ENCODE assay signal across 10 mouse cellular contexts in the genomic region with DNA sequence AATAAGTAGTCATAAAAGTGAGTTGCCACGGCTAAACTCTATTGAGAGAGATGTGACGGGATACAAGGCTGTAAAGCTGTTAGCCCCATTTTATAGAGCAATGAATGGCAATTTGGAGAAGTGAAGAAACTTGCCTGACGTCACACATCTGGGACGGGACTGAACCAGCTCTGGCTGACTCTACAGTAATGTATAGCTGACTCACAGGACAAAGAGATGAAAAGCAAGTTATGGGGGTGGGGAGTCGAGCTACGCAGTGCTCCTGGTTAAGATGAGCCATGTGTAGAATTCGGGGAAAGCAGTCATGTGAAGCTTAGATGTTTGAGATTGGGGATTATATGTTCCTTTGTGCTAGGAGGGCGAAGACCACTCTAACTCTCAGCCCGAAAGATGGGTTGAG.
DNase-seq lines count a peak whose midpoint lies in the region; ATAC-seq lines count a peak whose summit lies in the region.
"Had no signal": no experiment of that assay in that cellular context is flagged by ENCODE, and none has a peak within 500 bp of the region (broad histone marks: within the 10 kb centered on the region; RNA-seq: fewer than 3 reads in every experiment).

No protein-coding gene starts in this region.

- peaks cover 62% of the 10 kb centered on the region for H3K4me1 ChIP-seq in kidney, embryonic 15.5 days
- peaks cover 51% of the 10 kb centered on the region for H3K4me1 ChIP-seq in embryonic facial prominence, embryonic 13.5 days
- H3K4me1 ChIP-seq in limb, embryonic 13.5 days = peaks cover 65% of the 10 kb centered on the region
- H3K4me1 ChIP-seq in liver, embryonic 12.5 days = no peaks in the 10 kb centered on the region
- H3K4me1 ChIP-seq: liver, embryonic 13.5 days had no signal

- H3K9ac ChIP-seq in kidney, embryonic 15.5 days = no peak overlapping the region
- H3K9ac ChIP-seq in embryonic facial prominence, embryonic 13.5 days = no peak overlapping the region
- no peak overlapping the region for H3K9ac ChIP-seq in limb, embryonic 13.5 days
- no peak overlapping the region for H3K9ac ChIP-seq in liver, embryonic 12.5 days
- H3K9ac ChIP-seq: liver, embryonic 13.5 days had no signal

- DNase-seq in cerebellum, adult 8-10 months = peak; percentile 24
- no peak for DNase-seq in cerebellum, adult 18-20 months
- DNase-seq in kidney, adult 18-20 months = no peak
- DNase-seq in gastrocnemius, postnatal 10 days = no peak
- DNase-seq: layer of hippocampus, postnatal 36 days; liver, embryonic 13.5 days had no signal

- H3K4me2 ChIP-seq in kidney, embryonic 15.5 days = no peak overlapping the region
- no peak overlapping the region for H3K4me2 ChIP-seq in embryonic facial prominence, embryonic 13.5 days
- H3K4me2 ChIP-seq in limb, embryonic 13.5 days (replicated peaks) = 0 out of 2 replicates have a peak overlapping the region, but pooled peaks have one; percentile 3
- no peak overlapping the region for H3K4me2 ChIP-seq in liver, embryonic 12.5 days
- H3K4me2 ChIP-seq: liver, embryonic 13.5 days had no signal

- WGBS in kidney, embryonic 15.5 days = 30% methylated on average over 9 of the region's 9 CpGs
- 54% methylated on average over 9 of the region's 9 CpGs for WGBS in embryonic facial prominence, embryonic 13.5 days
- WGBS in limb, embryonic 13.5 days = 30% methylated on average over 9 of the region's 9 CpGs
- WGBS in liver, embryonic 12.5 days (ENCODE audit: insufficient replicate concordance) = 65% methylated on average over 9 of the region's 9 CpGs

- H3K27me3 ChIP-seq in kidney, embryonic 15.5 days = no peaks in the 10 kb centered on the region
- H3K27me3 ChIP-seq in embryonic facial prominence, embryonic 13.5 days = no peaks in the 10 kb centered on the region
- no peaks in the 10 kb centered on the region for H3K27me3 ChIP-seq in limb, embryonic 13.5 days
- H3K27me3 ChIP-seq in liver, embryonic 12.5 days (replicated peaks) = no peaks in the 10 kb centered on the region
- H3K27me3 ChIP-seq: liver, embryonic 13.5 days had no signal

- ATAC-seq in kidney, embryonic 15.5 days (replicated peaks; ENCODE audit: low FRiP score) = 0 out of 2 replicates have a peak, but pooled peaks have one; percentile 2
- ATAC-seq in embryonic facial prominence, embryonic 13.5 days (ENCODE audit: insufficient number of reproducible peaks, insufficient read depth, low FRiP score, low TSS enrichment, low read depth) = no peak
- peak; percentile 41 for ATAC-seq in limb, embryonic 13.5 days (ENCODE audit: low FRiP score, low read depth)
- no peak for ATAC-seq in liver, embryonic 12.5 days

- H3K9me3 ChIP-seq in kidney, embryonic 15.5 days (replicated peaks) = no peaks in the 10 kb centered on the region
- no peaks in the 10 kb centered on the region for H3K9me3 ChIP-seq in embryonic facial prominence, embryonic 13.5 days
- no peaks in the 10 kb centered on the region for H3K9me3 ChIP-seq in limb, embryonic 13.5 days
- H3K9me3 ChIP-seq in liver, embryonic 12.5 days (replicated peaks) = no peaks in the 10 kb centered on the region
- H3K9me3 ChIP-seq: liver, embryonic 13.5 days had no signal

- no peak overlapping the region for H3K4me3 ChIP-seq in kidney, embryonic 15.5 days (replicated peaks)
- no peak overlapping the region for H3K4me3 ChIP-seq in embryonic facial prominence, embryonic 13.5 days
- H3K4me3 ChIP-seq in limb, embryonic 13.5 days = no peak overlapping the region
- H3K4me3 ChIP-seq in liver, embryonic 12.5 days = no peak overlapping the region
- H3K4me3 ChIP-seq: liver, embryonic 13.5 days had no signal

- H3K27ac ChIP-seq in kidney, embryonic 15.5 days = peak overlapping the region; percentile 92
- peak overlapping the region; percentile 98 for H3K27ac ChIP-seq in embryonic facial prominence, embryonic 13.5 days
- peak overlapping the region; percentile 97 for H3K27ac ChIP-seq in limb, embryonic 13.5 days
- no peak overlapping the region for H3K27ac ChIP-seq in liver, embryonic 12.5 days
- H3K27ac ChIP-seq: liver, embryonic 13.5 days had no signal

- H3K36me3 ChIP-seq in kidney, embryonic 15.5 days = no peaks in the 10 kb centered on the region
- no peaks in the 10 kb centered on the region for H3K36me3 ChIP-seq in embryonic facial prominence, embryonic 13.5 days
- no peaks in the 10 kb centered on the region for H3K36me3 ChIP-seq in limb, embryonic 13.5 days
- no peaks in the 10 kb centered on the region for H3K36me3 ChIP-seq in liver, embryonic 12.5 days
- H3K36me3 ChIP-seq: liver, embryonic 13.5 days had no signal

Comparison
In these comparisons a context has a peak if more than half of its experiments do, and no peak if none do; other contexts are left out.
1. ATAC-seq: peak in kidney, embryonic 15.5 days (single experiment) and limb, embryonic 13.5 days (single experiment); none in embryonic facial prominence, embryonic 13.5 days (single experiment) and liver, embryonic 12.5 days (single experiment).